Mouse (Mus musculus) A20 (cell line): ENCODE measurements around the gene Pax7.

Experiments used
- DNase-seq: peaks from one replicate; pipeline ENCODE4 v3.0.0-alpha.2; 2011; ENCODE audit warnings: low read depth, low spot score

Pax7 gene

DNA sequence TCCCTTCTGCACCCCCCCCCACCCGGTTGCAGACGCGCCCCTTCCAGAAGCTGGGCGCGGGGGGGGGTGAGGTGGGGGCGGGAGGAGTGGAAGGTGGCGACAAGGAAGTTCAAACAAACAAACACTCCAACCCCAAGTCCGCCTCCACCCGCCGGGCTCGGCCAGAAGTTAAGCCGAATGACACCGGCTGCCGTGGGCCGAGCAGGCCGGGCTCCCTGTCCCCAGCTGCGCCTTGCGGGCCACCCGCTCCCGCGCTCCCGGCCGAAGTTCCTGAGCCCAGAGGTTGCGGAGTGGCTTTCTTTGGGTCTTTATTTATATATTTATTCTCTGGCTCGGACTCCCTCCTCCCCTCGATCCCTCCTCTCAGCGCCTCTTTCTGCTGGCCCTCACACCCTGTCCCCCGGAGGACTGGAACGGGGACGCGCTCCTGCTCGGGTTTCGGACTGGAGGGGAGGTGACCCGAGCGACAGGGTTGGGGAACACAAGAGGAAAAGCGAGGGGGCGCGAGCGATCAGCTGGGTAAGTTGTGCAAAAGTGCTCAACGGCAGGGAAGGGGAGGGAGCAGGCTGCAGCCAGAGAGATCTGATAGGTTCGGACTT is at the start of gene Pax7:
TSS of gene Pax7 (minus strand) at position 493 of the 599 bp plus-strand sequence.
- DNase-seq = no peak

- no peak for DNase-seq
These were observed 48.5 kb upstream of the Pax7 start for GRCm38 (mm10) chr4:139881796-139882195.

DNA sequence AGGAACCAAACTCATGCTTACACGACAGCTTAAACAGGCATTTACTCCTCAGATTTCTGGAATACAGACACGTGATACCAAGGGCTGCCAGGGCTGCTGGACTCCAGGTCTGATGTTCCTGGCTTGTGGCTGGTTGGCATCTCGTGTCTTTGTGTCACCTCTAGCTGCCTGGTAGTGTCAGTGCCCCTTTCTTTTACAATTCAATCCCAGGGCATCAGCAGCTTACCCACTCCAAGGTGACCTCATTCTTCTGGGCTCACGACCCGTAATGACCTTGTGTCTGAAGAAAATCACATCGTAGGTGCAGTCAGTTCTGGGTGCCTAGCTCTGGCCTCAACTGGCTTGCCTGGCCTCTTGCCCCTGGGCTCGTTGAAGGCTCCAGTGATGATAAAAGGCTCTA is 46.0 kb upstream of the Pax7 start:
- DNase-seq = no peak

GRCm38 (mm10) chr4:139878443-139878842 is 45.1 kb upstream of the Pax7 start:
- DNase-seq = no peak

- peak; percentile 58 for DNase-seq
These were observed 43.9 kb upstream of the Pax7 start for GRCm38 (mm10) chr4:139877269-139877668.

- peak; percentile 59 for DNase-seq
These were observed 39.3 kb upstream of the Pax7 start for GRCm38 (mm10) chr4:139872595-139872994.

DNA sequence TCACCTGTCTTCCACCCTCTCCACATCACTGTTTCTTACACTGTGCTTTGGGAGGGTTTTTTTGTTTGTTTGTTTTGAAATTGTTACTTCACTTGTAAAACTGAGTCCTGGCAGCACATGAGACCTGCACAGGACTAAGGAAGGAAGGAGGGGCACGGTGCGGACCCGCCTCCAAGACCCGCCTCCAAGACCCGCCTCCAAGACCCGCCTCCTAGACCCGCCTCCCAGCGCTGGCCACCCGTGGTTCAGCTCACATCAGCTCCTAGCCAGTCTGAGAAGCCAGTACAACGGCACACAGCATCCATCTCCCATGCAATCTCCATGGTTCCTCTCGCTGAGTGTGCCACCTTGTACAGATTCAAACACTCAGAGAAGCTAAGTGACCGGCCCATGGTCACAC is 38.4 kb upstream of the Pax7 start:
- no peak for DNase-seq

- no peak for DNase-seq
These were observed 29.9 kb upstream of the Pax7 start for GRCm38 (mm10) chr4:139863218-139863617.

DNA sequence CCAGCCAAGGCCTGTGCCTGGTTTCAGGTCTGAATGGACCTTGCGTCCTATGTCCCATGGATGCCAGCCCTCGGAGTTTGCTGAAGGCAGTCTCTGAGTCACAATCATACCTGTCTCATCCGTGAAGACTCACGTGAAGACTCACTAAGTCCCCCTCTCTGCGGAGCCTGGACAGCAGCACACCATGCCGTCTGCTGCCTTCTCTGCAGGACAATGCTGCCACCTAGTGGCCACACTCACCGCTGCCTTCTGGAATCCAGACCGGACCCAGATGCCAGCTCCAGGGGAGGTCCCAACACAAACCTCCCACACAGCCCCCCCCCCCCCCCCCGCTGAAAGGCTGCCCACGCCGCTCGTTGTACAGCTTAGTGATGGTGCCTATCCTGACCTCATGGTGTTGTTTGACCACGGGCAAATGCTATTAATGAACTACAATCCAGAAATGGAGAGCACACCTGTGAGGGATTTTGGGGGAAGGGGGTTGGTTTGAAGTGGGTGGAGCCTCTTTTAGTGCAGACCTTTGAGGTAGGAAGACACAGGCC is 25.4 kb upstream of the Pax7 start:
- DNase-seq = peak; percentile 81

- DNase-seq = peak; percentile 38
These were observed 19.1 kb upstream of the Pax7 start for GRCm38 (mm10) chr4:139852219-139853035.

DNA sequence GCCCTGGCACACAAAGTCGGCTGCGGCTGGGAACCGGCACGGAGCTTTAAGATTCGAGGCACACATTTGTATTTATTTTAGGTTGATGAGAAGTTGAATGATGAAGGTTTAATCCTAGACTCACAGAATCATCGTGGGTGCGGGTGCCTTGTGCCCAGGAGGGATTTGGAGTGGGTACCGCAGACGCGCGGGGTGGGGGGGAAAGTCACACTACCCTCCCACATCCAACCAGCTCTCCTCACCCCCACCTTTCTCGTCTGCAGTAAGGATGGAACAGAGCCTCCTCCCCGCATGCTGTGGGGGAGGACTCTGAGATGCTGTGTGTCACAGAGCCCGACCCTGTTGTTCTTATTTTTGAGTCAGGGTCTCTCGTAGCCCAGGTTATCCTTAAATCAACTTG is 18.1 kb upstream of the Pax7 start:
- no peak for DNase-seq

DNA sequence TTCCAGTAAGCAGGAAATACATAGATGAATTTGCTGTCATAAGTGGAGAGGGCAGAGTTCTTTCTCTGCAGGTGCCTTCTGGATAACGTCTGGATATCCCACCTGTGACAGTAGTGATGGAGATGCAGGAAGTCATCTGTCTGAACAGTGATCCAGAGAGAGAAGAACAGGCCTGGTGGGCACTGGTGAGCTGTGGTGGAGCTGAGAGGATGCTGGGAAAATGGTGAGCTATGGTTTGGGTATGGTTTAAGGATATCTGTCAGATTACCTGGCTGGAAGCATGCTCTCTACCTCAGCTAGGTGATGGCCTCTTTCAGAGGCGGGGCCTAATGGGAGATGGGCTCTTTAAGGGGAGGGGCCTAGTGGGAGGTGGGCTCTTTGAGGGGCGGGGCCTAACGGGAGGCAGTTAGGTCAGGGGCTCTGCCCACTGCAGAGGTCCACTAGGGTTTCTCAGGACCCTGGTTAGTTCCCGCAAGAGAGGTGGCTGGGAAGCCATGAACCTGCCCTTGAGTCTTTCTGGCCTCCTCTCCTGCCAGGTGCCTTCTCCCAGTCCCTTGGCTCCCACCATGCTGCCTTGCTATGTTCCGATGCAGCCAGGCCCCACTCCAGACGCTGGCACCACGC is 17.3 kb upstream of the Pax7 start:
- no peak for DNase-seq

DNA sequence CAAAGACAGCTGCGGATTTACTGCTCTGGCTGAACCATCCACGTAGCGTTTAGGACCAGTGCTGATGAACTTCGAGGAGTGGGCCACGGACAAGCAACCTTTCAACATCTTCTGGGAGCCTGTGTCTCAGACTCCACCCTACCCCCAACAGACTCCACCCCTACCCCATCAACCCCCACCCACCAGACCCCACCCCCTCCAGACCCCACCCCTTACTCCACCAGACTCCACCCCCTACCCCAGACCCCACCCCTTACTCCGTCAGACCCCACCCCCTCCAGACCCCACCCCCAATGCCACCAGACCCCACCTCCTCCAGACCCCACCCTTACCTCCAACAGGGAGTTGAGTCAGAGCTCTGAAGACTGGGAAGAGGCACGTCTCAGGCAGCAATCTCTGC is 10.1 kb upstream of the Pax7 start:
- DNase-seq = no peak

DNA sequence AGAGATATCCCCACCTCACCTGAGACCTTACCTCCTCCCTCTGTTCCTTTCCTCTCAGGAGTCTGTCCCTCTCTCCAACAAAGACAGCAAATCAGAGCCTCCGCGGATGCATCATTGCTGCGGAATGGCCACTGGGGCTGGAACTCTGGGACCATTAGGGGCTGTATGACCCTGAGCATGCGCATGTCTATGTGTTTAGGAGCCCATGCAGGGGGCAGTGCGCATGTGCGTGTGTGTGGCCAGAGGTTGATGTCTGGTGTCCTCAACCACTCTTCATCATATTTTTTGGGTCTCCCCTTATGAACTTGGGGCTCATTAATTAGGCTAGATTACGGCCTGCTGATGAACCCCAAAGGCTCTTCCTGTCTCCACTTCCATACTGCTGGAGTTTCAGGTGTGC is 9.6 kb upstream of the Pax7 start:
- DNase-seq = no peak

- DNase-seq = no peak
These were observed 7.7 kb upstream of the Pax7 start for GRCm38 (mm10) chr4:139840939-139841500.

- no peak for DNase-seq
These were observed 7.1 kb upstream of the Pax7 start for GRCm38 (mm10) chr4:139840442-139840841.

- DNase-seq = no peak
These were observed 3.4 kb upstream of the Pax7 start for GRCm38 (mm10) chr4:139836681-139837080.

DNA sequence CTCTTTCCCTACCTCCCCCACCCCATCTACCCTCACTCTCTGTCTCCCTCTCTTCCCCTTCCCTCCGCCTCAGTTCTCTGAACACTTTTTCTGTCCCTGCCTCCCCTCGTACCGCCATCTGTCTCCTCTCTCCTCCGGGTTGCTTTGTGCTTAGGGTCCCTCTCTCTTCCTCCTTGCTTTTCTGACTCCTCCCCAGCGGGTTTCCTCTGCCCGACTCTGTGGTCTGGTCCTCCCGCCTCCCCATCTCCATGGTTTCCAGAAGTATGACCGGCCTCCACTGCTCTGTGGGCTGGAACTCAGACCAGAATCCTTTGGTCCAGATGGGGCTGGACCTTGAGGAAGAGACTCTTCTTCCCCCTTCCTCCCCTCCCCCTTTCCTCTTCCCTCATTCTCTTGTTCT is 2.9 kb upstream of the Pax7 start:
- DNase-seq = no peak

- DNase-seq = no peak
These were observed 581 bp upstream of the Pax7 start for GRCm38 (mm10) chr4:139833817-139834401.

DNA sequence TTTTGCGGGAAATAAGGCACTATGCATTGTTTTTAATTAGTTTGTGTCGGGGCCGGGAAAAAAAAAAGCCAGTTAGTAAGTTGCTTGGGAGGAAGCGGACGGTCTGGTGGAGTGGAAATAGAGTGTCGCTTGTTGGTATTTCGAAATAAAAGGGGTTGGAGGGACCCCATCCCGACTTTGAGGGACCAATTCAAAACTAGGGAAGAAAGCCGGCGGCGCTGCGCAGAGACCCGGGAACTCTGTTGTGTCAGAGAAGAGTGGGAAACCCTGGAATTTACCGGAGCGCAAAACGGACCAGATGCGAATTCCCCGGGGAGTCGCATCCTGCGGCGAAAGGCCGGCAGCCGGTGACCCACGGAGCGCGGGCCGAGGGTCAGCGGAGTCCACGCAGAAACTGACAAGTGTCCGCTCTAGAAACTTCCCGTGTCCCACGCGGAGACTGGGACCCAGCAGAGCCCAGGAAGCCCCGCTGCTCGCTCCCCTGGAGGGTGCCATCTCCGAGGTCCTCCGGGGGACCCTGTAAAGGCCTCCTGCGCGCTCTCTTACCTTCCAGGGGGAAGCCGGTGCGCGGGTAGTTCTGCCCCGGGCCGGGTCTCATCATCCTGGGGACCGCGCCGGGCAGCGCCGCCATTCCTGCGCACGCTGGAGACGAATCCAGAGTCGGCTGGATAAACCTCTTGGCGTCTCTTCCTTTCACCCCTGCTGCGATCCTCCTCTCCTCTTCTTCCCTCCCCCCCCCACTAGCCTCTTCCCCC is 870 bp downstream of the Pax7 start:
- DNase-seq = no peak
